Mouse (Mus musculus) mesoderm, embryonic 11.5 days (tissue): ENCODE results near the gene Inf2.

Experiments used
- DNase-seq: peaks from one replicate; pipeline ENCODE4 v3.0.0-alpha.2; 2012; ENCODE audit warnings: low read depth, low spot score

Inf2 gene

DNA sequence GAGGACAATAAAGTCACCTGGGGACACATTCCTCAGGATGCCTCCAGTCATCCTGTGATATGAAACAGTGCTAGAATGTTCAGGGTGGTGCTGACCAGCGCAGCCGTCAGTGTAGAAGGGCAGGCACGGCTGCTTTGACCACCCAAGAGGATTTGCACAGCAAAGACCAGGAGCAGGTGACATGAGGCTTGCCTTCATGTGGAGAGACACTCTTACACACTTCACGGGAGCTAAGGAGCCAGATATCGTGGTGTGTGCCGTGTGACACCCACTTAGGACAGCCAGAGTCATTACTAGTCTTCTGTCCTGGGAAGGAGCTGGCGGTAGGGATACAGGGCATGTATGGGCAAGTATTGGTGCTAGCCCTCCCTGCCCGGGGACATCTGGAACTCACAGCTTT is 18.4 kb upstream of the Inf2 start:
- DNase-seq, result no peak

DNA sequence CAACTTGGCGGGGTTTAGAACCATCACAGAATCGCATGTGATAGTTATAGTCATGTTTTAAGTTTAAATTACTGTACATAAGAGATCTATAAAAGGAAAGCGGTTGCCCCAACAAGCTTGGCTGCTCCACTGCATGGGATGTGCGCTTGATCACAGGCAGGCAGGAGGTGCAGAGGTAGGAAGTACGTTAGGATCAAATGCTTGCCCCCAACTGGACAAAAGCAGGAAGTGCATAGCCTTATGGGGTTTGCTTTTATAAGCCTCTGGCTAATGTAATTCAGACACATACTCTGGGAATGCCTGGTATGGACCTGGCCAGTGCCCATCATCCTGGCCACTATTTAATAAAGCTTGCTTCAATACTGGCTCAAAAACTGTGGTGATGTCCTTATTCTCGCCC is 17.5 kb upstream of the Inf2 start:
- DNase-seq, result no peak

DNA sequence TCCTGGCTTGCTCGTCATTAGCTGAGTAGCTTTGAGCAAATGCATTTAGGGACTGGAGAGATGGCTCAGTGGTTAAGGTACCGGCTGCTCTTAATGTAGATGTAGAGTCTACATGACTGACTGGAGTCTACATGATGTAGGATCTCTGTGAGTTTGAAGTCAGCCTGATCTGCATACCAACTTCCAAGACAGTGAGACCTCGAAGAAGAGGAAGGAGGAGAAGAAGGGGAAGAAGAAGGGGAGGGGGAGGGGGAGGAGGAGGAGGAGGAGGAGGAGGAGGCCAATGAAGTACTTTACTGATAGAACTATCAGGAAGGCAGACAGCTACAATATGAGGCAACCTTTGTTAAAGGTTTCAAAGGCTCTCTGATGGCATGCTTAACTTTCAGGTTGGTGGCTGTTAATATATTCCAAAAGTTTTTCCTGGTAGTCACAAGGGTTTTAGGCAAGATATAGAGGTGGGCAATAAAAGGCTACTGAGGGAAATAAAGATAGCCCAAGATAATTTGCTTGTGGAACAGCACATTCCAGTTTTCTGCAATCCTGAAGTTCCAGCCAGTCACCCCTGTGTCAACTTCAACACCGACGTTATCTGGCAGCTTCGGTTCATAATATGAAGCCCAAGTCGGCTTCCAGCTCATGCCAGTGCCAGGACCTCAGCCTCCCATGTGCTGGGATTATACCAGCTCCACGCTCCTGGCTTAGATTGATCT is 13.2 kb upstream of the Inf2 start:
- DNase-seq, result no peak

DNA sequence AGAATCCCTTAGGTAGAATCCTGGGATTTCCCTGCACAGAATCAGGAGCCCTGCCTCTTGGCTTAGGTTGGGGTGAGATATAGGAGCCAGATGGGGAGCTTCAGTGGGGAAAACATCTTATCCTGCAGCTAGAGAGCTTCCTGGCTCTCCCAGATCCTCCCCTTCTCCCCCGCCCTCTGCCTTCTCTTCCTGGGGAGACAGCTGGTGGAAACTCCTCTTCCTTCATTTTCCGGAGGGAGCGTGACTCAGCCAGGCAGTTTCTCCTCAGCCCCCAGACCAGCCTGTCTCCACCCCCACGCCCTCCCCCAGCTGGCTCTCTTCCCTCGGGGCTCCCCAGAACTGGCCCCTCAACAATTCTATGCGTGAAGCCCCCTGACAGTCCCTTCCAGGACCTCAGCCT is 12.2 kb upstream of the Inf2 start:
- DNase-seq, result no peak

DNA sequence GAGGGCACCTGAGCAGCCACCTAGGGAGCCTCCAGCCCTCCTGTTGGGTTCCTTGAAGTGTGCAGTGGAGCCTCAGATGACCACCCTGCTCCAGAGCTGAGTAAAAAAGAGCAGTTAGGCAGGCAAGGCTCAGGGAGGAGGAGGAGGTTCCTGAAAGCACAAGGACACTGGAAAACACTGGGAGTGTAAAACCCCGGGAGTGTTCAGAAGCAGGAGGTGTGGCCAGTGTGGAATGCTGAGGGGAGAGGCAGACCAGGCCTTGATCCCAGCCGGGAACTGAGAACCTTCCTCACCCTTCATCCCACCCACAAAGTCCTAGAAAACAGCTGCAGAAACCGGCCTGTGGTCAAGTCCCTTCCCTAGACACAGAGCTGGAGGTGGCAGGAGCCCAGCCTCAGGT is 11.8 kb upstream of the Inf2 start:
- DNase-seq, result no peak

DNA sequence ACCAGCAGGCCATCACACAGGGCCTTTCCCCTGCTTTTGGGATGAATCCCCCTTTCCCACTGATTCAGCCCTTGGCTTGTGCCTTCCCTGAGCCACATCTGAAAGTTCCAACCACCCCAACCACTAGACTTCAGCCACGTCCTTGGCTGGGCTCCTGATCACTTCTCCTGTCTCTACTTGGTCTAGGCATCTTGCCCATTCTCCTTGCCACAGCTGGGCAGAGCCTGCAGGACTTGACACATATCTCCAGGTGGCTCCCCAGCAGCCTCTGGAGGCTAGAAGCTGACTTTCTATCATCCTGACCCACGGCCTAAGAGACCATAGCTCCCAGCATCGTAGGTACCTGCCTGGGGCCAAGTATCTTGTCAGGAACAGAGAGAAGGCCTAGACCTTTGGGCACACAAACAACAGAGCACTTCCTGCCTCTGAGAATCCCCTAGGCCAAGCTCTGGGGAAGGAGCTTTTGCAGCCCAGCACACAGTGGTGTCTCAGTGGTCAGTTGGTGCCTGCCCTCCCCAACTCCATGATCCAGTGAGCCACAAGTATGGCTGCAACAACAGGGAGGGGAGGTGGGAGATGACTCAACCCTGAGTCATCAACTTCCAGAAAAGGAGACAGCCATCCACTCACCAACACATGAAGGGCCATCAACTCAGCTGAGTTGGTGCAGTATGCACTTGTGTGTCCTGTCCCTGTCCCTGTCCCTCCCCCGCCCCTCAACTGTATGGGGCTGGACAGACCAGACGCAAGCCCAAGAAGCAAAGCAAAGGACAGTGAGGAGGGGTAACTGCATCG is 10.1 kb upstream of the Inf2 start:
- DNase-seq, result no peak

DNA sequence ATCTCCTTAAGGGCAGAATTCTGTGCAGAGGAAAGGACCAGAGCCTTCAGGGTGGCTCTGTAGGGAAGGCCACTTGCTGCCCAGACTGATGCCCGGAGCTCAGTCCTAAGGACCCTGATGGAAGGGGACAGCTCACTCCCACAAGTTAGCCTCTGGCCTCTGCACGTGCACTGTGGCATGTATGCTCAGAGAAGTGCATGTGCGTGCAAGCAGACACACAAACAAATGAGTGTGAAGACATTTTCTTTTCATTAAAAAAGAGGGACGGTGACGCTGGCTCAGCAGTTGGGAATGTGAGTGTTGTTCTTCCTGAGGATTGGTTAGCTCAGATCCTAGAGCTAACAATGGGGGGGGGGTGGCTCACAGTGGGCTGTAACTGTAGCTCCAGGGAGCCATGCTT is 9.2 kb upstream of the Inf2 start:
- no peak for DNase-seq

DNA sequence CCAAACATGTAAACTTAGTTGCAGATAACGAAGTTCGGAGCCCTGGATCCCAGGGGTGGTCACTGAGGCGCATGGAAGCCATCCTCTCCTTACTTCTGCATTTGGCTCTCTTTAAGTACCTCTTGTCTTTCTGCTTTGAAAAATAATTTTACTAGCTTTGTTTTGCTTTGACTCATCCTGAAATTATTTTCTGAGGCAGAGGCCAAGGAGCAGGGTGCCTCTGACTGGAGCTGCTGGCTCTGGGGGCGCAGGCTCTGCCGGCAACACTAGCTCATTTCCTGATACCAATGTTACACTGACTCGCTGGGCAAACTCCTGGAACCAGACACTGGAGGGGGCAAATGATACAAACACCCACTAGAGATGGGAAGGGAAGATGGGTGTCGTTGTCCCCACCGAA is 8.7 kb upstream of the Inf2 start:
- no peak for DNase-seq

DNA sequence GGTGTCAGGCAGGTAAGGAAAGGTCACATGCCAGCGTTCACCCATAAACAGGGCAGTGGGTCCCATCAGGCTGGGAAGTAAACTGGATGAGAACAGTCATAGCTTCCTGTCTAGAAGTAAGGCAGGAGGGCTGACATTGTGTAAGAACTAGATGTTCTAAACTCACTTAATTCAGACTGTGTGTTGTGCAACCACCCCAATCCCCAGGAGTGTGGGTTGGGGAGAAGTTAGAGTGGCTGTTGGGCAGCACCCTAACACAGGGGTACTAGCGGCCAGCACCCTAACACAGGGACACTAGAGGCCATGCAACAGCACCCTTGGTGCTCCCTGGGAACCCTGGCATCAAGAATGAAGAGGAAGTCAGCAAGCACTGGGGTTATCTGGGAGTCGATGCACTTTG is 7.5 kb upstream of the Inf2 start:
- DNase-seq, result no peak

DNA sequence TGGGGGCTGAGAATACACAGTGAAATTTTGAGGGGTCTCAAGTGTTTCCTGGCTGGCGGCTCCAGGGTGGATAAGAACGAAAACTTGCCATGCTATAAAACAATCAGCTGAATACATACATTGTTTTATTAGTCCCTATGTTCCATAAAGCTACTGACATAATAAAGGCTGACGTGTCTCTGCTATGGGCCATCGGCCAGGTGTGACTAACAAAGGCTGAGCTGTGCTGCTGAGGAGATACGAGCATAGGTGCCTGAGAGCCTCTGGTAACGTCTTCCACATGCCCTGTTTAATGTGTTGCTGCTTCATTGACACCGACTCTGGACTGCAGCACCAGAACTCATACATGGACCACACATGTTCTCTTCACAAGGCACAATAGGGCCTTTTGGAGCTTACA is 3.6 kb upstream of the Inf2 start:
- DNase-seq, result no peak

DNA sequence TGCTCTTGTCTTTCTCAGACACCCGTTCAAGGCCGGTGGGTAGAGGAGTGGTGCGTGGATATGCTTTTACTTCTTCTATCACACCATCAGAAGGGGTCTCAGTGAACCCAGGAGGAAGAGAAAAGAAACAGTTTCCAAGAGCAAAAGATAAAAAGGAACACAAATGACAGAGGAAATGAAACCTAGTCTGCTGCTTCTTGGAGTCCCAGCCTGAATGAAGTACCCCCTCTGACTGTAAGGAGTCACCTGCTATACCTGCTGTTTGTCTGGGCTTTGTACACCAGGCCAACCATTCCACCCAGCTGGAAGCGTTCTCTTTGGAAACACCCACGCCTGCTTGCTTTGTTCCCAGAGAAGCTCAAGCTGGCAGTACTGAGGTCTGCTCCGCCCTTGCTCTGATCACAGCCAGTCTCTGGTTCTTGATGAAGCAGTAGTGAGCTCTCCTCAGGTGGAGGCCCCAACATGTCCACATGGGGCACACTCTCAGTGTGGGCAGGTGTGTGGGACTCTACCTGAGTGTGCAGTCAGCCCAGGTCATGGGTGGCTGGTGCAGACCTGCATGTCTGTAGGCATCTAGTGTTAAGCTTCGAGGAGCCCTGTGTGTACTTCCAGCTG is 2.6 kb upstream of the Inf2 start:
- DNase-seq, result no peak

DNA sequence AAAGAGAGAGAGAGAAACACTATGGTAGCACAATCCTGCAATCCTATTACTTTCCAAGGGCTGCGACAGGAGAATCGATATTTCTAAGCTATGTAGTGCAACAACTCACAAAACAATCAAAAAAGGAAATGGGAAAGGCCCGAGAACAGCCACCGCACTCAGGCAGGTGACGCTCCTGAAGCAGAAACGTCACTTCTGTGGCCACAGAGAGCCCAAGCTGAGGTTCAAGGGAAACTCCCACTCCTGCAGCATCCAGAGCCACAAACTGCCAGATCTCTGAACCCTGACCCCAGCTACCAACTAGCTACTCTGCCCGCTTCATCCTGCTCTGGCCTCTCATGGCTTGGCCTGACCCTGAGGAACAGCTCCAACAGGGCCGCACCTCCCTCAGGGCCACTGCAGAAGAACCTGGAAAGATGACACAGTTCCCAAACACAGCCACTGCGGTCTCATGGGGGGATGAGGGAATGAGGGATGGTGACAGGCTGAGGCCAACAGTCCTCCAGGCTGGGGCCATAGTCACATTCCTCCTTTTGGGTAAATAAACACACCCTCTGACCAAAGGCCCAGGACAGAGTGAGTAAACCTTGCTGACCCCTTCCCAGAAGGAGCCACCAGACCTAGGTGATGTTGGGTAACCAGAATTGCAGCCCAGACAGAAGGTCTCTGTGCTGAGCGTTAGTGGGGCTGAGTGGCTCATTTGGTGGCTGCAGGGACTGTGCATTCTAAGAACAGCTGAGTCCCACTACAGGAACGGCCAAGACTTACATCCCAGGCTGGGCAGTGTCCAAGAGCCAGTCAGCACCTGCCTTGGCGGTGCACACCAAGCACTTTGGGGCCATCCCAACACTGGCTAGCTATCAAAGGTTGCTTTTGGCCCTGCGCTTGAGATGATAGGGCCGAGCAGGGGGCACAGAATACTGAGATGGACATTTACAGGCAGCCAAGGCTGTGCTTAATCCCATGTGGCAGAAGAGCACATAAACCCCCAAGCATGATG is 1.2 kb upstream of the Inf2 start:
- DNase-seq, result no peak

DNA sequence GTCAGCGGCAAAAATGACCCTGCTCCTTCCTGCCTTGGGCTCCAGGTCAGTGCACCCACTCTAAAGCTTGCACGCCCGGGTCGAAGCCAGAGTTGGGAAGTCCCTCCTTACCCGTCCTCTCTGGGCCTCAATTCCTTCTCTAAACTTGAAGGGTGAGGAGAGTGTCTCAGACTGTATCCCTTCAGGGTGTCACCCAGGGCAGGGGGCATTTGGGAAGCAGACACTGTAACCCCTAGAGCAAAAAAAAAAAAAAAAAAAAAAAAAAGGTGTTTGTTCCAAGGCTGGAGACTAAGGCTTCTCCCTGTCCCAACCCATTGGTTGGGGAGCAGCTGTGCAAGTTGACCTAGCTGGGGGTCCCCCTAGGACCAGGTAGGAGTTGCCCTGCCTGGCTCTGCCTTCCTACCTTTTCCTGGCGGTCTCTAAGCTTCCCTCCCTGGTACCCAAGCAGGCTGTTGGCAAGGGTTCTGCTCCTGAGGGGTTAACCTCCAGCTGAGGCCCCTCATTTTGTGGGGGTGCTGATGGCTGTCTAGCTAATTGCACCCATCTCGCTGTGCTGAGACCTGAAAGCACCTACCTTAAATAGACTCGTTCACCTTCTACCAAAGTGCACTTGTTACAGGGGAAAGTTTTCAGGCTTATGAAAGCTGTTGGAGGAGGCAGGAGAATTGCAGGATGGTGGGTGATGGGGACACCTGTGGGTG is 1.1 kb downstream of the Inf2 start:
- DNase-seq, result no peak

DNA sequence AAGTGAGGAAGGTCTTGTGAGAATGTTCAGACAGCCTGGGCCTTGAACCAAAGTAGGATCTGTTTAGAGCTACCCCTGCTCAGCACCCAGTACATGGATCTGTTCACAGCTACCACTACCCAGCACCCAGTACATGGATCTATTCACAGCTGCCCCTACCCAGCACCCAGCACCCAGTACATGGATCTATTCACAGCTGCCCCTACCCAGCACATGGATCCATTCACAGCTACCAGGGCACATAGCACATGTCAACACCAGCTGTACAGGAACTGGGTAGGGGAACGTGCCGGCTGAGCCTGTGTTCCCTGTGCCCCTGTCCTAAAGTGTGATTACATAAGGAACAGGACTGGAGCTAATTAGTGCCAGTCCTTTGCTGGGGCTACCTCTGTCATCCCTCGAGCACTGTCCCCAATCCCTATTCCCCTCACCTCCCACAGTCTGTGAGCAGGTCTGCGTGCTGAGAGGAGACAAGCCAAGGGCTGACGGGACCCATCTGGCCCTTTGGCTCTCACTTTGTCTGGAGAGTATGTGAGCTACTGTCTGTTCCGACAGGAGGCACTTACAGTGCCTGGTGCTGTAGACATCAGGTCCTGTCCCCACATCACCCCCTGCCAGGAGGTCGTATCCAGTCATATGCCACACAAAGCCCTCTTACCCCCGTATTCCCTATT is 2.1 kb downstream of the Inf2 start:
- DNase-seq, result no peak

DNA sequence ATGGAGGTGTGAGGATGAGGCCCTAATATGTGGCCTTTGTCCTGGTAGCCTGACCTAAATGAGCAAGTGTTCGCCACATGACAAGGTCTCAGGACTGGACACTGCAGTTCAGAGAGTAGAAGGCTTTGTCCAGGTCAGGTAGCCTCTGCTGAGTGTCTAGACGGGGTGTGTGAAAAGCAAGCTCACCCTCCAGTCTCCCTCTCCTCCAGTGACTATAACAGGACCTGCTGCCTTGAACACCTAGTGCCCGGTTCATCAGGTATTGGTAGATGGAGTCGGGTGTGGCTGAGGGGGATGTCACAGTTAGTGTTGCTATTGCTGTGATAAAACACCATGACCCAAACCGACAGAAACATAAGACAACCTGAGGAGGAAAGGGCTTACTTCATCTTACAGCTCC is 2.7 kb downstream of the Inf2 start:
- DNase-seq, result no peak

DNA sequence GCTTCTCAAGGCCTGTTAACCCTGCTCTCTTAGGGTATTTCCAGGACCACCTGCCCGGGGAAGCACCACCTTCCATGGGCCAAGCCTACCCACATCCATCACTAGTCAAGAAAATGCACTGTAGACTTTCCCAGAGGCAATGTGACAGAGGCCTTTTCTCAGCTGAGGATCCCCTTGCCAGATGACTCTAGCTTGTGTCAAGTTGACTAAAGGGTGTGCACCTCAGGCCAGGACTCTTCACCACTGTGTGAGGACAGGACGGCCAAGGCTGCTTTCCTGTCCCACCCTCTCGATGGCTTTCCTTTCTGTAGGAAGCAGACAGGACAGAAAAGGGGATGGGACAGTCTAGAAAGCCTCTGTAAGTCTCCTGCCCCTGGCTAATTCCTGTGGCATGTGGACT is 3.1 kb downstream of the Inf2 start:
- no peak for DNase-seq

DNA sequence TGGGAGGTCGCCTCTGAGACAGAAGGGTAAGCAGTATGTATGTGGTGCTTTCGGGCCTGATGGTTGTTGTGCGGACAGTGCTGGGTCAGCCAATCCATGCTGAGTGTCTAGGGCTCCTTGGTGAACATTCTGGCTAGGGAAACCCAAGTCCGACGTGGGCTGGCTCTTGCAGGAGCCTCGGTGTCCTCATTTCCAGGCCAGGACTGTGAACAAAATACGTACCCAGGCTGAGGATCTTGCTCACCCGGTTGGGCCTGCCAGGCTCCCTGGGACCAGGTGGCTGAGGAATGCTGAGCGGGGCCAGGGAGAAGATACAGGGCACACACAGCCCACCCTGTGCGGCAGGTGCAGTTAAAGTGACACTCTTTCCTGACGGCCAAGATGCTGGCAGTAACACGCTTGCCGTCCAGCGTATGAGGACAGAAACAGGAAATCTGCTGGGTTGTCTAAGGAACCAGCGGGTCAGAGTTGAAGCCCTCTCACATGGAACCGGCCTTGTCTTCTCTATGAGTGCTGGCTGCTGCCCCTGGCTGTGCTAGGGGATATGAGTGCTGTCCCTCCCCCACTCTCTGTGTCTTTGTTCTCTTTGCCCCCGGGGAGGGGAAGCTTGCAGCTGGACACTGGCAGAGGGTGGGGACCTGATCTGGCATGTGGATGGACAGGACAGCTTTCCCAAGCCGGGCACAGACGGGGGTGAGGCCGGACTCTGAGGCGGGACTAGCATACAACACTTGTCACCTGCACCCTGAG is 4.6 kb downstream of the Inf2 start:
- DNase-seq, result no peak

DNA sequence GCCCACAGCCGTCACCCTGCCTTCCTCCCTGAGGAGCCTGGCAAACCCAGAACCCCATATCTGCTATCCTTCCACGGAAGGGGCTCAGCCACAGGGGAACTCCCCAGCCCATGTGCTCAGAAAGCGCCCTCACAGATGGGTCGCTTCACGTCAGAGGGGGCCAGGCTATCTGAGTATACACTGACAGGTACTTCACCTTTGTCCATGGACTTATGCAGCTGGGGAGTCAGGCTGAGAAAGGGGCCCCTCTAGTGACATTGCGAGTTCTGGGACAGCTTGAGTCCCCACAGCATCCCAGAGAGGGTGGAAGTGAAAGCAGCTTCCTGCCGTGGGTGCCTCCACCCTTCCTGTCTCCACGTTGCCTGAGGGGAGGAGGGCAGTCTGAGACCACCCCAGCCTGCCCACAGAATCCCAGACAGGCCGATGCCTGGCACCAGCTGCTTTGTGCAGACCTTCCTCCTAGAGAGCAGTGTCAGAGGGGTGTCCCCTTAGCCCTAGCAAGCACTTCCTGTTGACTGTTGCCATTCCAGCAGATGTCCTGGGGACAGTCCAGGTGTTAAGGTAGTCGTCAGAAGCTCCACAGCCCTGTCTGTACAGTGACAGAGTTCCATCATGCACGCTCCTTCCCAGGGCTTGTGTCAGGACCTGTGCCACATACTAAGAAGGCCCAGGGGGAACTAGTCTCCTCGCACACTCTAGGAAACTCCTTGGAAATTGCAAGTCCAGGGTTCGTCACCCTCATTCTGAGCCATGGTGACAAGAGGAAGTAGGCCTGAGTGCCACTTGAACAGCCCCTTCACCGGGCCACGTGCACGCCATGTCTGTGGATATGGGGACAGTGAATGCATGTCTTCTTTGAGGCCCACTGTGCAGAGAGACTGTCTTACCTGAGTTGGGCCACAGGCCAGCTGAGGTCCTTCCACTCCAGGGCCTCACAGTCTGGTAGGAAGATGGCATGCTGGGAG is 5.6 kb downstream of the Inf2 start:
- DNase-seq, result no peak

DNA sequence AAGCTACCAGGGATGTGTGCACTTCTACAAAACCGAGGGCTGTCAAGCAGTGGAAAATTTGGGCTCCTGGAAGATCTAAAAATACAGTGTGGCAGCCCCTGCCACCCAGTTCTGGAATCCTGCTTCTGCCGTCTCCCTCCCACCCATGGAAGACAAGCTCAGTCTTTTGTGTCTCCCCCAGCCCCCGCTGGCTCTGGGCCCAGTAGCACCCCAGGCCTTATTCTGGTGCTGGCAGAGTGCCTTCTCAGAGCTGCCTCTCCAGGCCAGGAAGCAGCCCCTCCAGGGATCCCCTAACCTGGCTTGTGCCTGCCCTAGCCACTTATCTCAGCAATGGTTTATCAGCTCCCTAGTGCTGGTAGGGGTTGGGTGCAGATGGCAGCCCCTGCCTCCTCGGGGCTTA is 6.4 kb downstream of the Inf2 start:
- DNase-seq, result no peak
